Mouse (Mus musculus): ENCODE measurements around the gene Rhod.
"Not testable (repeated sequence)": the region's sequence is repeated elsewhere in the genome, so short reads cannot be mapped to it uniquely, and the experiment has no call there.

Gene Rhod

GRCm38 (mm10) chr19:4409062-4409461, 30.2 kb downstream of the Rhod start:
- ATAC-seq (ENCODE audit: low TSS enrichment) = no peak

GRCm38 (mm10) chr19:4404840-4405239, 34.4 kb downstream of the Rhod start:
- ATAC-seq (ENCODE audit: low TSS enrichment) = no peak

DNA sequence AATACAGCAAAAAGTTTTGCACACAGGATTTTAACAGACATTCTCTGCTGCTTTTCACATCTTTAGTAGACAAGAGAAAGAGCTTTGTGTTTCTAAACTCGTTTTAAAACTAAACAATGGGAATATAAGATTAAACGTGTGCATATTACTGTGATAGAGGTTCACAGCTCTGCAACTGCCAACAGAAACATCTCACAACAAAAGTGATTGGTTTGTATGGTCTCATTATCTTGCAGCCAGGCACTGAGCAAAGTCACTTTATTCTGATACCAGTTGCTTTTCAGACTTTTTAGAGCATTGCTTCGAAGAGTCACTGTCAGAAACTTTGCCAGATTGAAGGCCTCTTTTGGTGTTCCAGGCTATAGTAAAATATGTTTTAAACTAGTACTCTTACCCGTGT, 40.3 kb downstream of the Rhod start:
- no peak for ATAC-seq (ENCODE audit: low TSS enrichment)

DNA sequence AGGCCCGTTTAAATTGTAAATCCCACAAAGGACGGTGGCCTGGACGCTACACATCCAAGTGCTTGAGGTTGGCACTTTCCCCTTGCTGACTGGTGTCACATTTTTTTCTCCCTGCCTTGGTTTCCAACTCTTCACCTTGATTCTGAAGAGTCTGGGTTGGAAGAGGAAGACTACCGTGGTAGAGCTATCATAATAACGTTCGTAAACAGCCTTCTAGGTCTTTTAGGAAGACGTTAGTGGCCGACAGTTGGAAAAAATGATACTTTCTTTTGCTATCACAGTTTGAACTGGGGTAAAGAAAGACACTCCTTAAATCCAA, 40.6 kb downstream of the Rhod start:
- no peak for ATAC-seq (ENCODE audit: low TSS enrichment)

DNA sequence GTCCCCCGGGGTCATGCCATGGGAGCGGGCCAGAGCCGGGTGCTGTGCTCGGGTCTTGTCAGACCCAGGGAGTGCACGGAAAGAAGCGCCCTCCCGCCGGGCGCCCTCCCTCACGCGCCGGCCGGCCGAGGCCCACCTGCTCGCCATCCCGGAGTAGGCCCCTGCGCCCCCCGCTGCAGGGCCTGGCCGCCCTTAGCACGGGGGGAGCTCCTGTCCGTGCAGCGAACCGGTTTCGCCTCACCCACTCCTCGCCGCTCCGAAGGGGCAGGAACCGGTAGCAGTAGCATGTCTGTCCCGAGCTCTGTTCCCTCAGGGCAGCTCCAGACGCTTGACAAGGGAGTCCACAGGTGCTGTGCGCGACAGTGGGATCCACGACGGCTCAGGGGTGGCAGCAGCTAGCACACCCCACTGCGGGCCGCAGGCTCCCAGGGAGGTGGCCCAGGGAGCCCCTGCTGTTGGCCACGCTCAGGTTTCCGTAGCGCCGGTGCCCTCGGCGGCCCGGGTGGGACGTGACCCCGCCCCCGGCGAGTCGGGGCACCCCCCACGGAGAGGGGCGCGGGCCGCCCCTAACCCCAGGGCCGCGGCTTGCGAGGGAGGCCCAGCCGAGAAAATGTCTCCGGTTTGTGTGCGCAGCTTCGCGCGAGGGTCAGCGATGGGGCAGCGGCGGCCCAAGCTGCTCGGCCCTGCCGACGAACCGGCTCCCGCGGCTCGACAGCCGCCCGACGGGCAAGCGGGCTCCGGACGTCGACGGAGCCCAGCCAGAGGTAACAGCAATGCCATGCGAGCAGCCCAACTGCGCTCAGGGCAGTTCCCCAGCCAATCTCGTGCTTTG, 41.2 kb downstream of the Rhod start, which contains the start of gene Kdm2a:
Kdm2a (minus strand) TSS at position 488 of the 832 bp plus-strand sequence.
- peak; percentile 29 for ATAC-seq (ENCODE audit: low TSS enrichment)

DNA sequence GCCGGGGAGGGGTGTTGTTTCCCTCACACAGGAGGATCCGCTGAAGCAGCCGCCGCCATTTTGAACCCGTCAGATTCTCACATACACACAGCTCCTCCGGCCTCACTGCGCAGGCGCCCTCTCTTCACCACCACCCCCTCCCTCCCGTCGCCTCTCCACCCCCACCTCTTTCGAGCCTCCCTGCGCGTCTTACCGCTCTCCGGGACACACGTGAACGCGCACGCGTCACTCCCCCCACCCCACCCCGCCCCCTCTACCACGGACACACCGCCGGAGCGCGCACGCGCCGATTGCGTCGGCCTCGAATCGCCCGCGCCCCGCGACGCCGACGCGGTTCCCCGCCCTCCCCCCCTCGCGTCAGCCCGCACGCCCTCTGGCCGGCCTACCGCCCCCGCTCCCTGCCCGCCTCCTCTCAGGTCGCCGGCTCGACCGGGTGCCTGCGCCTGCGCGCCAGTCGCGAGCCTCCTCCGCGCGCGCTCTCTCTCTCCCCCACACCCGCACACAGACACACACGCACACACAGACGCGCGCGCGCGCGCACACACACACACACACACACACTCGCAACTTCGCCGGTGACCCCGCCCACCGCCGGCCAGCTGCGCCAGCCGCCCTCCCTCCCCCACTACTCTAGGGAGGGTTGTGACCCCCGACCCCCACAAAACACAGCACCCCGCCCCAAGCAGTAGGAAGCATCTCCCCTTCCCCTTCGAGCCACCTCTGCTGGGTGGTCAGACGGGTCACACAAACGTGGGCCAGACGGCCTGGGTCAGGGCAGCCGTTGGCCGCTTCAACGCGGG, 42.0 kb downstream of the Rhod start:
- peak; percentile 80 for ATAC-seq (ENCODE audit: low TSS enrichment)

DNA sequence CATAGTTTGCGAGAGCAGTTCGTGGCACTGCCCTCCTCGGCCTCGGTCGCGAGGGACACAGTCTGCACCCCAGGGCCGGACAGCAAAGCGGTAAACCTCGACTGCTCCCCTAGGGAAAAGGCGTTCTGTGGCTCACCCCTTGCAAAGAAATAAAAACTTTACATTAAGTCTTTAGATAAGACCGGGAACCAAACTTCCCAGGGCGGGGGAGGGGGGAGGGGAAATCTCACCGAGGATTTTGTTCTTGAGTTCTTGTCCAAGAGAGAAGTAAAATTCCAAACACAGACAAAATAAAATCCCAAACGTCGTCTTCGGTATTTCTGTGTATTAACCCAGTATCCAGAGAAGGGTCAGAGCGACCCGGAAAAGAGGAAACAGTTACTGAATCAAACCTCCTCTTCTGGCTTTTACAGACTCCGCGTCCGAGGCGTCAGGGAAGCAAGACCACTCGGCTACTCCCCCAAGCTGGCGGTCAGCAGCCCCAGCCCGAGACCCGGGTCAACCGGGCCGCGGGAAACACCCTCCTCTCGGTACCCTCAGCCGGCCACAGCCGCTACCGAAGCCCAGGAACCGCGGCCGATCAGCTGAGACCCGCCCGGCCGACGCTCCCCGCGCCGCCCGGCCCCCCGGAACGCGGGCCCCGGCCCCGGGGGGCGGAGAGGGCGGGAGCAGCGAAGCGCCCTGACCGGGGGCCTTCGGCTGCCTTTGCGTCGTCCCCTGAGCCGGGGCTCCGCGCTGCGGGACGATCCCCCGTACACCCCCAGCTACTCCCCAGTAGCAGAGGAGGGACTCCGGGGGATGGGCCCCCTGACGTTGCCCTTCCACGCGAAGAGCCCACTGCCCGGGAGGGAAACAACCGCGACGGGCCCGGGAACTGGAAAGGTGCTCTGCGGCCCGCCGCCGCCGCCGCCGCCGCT, 42.9 kb downstream of the Rhod start:
- peak; percentile 32; the same call in 1 of the 2 replicates for ATAC-seq (ENCODE audit: low TSS enrichment)

GRCm38 (mm10) chr19:4387276-4387675, 52.0 kb downstream of the Rhod start:
- ATAC-seq (ENCODE audit: low TSS enrichment) = no peak

DNA sequence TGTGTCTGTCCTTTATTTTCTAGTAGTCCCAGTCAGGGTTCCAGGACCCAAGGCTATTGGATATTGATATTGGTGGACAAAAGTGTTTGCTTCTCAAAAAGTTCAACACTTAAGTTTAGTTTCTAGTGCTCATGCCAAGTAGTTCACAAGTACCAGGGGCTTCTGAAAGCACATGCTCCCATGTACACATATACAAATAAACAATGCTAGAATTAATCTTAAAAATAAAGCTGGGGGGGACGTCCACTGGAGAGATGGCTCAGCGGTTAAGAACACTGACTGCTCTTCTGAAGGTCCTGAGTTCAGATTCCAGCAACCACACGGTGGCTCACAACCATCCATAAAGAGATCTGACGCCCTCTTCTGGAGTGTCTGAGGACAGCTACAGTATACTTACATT, 54.2 kb downstream of the Rhod start:
- no peak for ATAC-seq (ENCODE audit: low TSS enrichment)

DNA sequence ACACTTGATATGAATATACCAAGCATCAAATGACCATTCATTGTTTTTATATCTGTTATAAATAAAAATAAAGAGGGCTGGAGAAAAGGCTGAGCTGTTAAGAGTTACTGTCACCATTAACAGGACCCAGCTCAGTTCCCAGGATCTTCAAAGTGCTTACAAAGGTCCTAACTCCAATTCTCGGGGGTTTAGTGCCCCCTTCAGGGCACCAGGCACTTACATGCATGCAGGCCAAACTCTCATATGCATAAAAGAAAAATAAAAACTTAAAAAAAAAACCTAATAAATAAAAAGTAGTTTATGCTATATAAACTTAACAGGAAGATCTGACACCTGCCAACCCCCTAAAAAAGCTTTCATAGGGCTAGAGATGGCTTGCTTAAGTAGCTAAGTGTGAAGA, 54.9 kb downstream of the Rhod start:
- ATAC-seq (ENCODE audit: low TSS enrichment) = no peak

GRCm38 (mm10) chr19:4383306-4383705, 55.9 kb downstream of the Rhod start:
- ATAC-seq (ENCODE audit: low TSS enrichment) = no peak

- ATAC-seq (ENCODE audit: low TSS enrichment) = not testable (repeated sequence)
These were observed 56.9 kb downstream of the Rhod start for GRCm38 (mm10) chr19:4382303-4382702.
